Mouse (Mus musculus) T-helper 2 cell (primary cell): ENCODE measurements at regions not wholly inside any gene's neighbourhood (a gene's known extent, or its start where the extent isn't known, plus 50 kb on each side); places are given as distances from the start of the nearest gene placed in this dataset.

ENCODE experiments used
- in situ Hi-C: fragments of 300-600 bp; cut with MboI, MseI; formaldehyde crosslinking; loops from one replicate; pipeline ENCODE4 v1.15.1; 2025; ENCODE audit warnings: high pct_unique_total_duplicates

DNA sequence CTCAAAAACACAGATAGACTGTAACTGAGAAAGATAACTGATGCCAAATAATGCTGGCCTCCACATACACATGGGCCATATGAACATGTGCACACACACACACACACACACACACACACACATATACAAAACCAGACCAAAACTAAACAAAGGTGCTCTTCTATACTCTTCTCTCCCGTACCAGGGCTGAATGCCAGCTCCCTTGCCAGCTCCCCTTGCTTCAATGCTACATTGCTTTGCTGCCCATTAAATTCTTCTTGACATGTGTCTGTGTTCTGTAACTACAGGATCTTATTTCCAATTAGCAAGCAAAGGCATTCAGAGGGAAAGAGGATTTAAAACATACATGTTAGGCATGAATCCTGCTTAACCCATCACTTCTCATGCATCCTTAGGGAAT, 74.3 kb upstream of the Chrm2 start:
- in situ Hi-C loops, result no loop called here
